Mouse (Mus musculus) embryonic fibroblast, embryonic 13.5 days (primary cell): ENCODE results near the gene Gzmm.

Source experiments
- CTCF ChIP-seq: IDR thresholded peaks from 2 replicates; pipeline ENCODE4 v1.5.1; 2011; ENCODE audit warnings: mild to moderate bottlenecking, control low read depth, low read length, moderate library complexity, borderline replicate concordance; ENCODE audit not compliant: insufficient read depth
- POLR2A ChIP-seq: IDR thresholded peaks from 2 replicates; pipeline ENCODE4 v1.6.1; 2011; ENCODE audit warnings: low read depth, mild to moderate bottlenecking, control low read depth, low read length, moderate library complexity

- TF ChIP-seq CTCF (no peak), POLR2A (no peak; the same call in 1 of the 2 replicates)
These were observed 3.2 kb downstream of the Gzmm start for GRCm38 (mm10) chr10:79691986-79692548.
